Mouse (Mus musculus) megakaryocyte, adult 5-6 weeks (primary cell): ENCODE measurements at regions not wholly inside any gene's neighbourhood (a gene's known extent, or its start where the extent isn't known, plus 50 kb on each side); places are given as distances from the start of the nearest gene placed in this dataset.

Experiments used
- ATAC-seq: 2 replicates; pipeline ENCODE4 v1.8.0; 2016; ENCODE audit warnings: mild to moderate bottlenecking, inconsistent platforms; ENCODE audit not compliant: poor library complexity, severe bottlenecking

- ATAC-seq: no peak
Measured at GRCm38 (mm10) chr8:30946154-30947065, 2482.1 kb upstream of the 5930422O12Rik start.

- no peak for ATAC-seq
Measured at GRCm38 (mm10) chr8:30952818-30953217, 2475.7 kb upstream of the 5930422O12Rik start.

- ATAC-seq: no peak
Measured at GRCm38 (mm10) chr8:30959436-30960180, 2468.9 kb upstream of the 5930422O12Rik start.

GRCm38 (mm10) chr8:30960486-30960885, 2468.0 kb upstream of the 5930422O12Rik start:
- ATAC-seq: no peak

GRCm38 (mm10) chr8:30962207-30962606, 2466.3 kb upstream of the 5930422O12Rik start:
- no peak for ATAC-seq

GRCm38 (mm10) chr8:30982814-30983213, 2445.7 kb upstream of the 5930422O12Rik start:
- ATAC-seq: no peak

- no peak for ATAC-seq
Measured at GRCm38 (mm10) chr8:30988051-30988450, 2440.5 kb upstream of the 5930422O12Rik start.

GRCm38 (mm10) chr8:30998657-30999056, 2429.9 kb upstream of the 5930422O12Rik start:
- no peak for ATAC-seq

GRCm38 (mm10) chr8:31000120-31000519, 2428.4 kb upstream of the 5930422O12Rik start:
- ATAC-seq: no peak

GRCm38 (mm10) chr8:31001980-31002730, 2426.4 kb upstream of the 5930422O12Rik start:
- no peak for ATAC-seq

- no peak for ATAC-seq
Measured at GRCm38 (mm10) chr8:31008309-31008708, 2420.2 kb upstream of the 5930422O12Rik start.

GRCm38 (mm10) chr8:31012068-31012467, 2416.4 kb upstream of the 5930422O12Rik start:
- ATAC-seq: no peak

GRCm38 (mm10) chr8:31031721-31032591, 2396.6 kb upstream of the 5930422O12Rik start:
- ATAC-seq: peak; percentile 71

- ATAC-seq: peak; percentile 77
Measured at GRCm38 (mm10) chr8:31033281-31033680, 2395.2 kb upstream of the 5930422O12Rik start.

GRCm38 (mm10) chr8:31036892-31037291, 2391.6 kb upstream of the 5930422O12Rik start:
- no peak for ATAC-seq
